Mouse (Mus musculus) lung, adult 2 months (tissue): Measurements from ENCODE around the gene Gm49721.
"Not testable (repeated sequence)": the region's sequence is repeated elsewhere in the genome, so short reads cannot be mapped to it uniquely, and the experiment has no call there.

Source experiments
- CTCF ChIP-seq: fragments of 200-500 bp; IDR thresholded peaks from 2 replicates; pipeline ENCODE4 v1.5.1; 2011; ENCODE audit warnings: mild to moderate bottlenecking, low read length, control low read depth; ENCODE audit not compliant: insufficient read depth
- POLR2A ChIP-seq: fragments of 200-500 bp; IDR thresholded peaks from 2 replicates; pipeline ENCODE4 v1.6.1; 2011; ENCODE audit warnings: low read depth, mild to moderate bottlenecking, control low read depth, low read length, borderline replicate concordance; ENCODE audit errors: extremely low read depth

DNA sequence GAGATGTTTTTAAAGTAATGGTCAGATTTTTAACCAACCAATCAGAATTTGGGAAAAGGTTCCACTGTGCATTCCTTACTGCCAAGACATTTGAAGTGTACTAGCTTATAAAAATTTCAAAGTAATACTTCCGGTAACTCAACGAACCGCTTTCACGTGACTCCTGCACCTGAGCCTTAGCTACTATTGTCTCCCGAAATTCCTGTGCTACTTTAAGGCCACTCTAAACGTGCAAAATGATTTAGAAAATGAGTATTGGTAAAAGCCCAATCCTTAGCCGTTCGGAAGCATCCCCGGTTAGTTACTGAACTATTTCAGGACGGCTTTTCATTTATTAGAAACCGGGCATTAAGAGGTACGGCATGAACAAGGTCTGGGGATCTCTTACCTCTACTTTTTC lies 18.4 kb upstream of the Gm49721 start:
- TF ChIP-seq CTCF, POLR2A: not testable (repeated sequence)
